Mouse (Mus musculus) cerebellum, postnatal 25 days (tissue): ENCODE data around the gene Atoh8.

Experiments
- DNase-seq, 2 experiments: peaks; one replicate each; pipeline ENCODE4 v3.0.0; 2021; ENCODE audit warnings: mixed read lengths in 2 of 2

Gene Atoh8

GRCm38 (mm10) chr6:72189061-72189863 is 46.1 kb downstream of the Atoh8 start:
- peak; percentile 35 to 53 for DNase-seq

- DNase-seq = no peak
Observed at GRCm38 (mm10) chr6:72186809-72187208, 48.6 kb downstream of the Atoh8 start.

- DNase-seq = peak; percentile 90 to 93
Observed at GRCm38 (mm10) chr6:72185893-72186490, 49.4 kb downstream of the Atoh8 start.

GRCm38 (mm10) chr6:72184576-72184975 is 50.8 kb downstream of the Atoh8 start:
- no peak for DNase-seq

- no peak for DNase-seq
Observed at GRCm38 (mm10) chr6:72179562-72180502, 55.5 kb downstream of the Atoh8 start.

- DNase-seq = no peak
Observed at GRCm38 (mm10) chr6:72179006-72179405, 56.4 kb downstream of the Atoh8 start.

- DNase-seq = no peak
Observed at GRCm38 (mm10) chr6:72177417-72177816, 58.0 kb downstream of the Atoh8 start.

GRCm38 (mm10) chr6:72176004-72176403 is 59.4 kb downstream of the Atoh8 start:
- DNase-seq = no peak

GRCm38 (mm10) chr6:72175419-72175818 is 60.0 kb downstream of the Atoh8 start:
- no peak for DNase-seq

- DNase-seq = no peak
Observed at GRCm38 (mm10) chr6:72173350-72173749, 62.0 kb downstream of the Atoh8 start.

- DNase-seq = no peak
Observed at GRCm38 (mm10) chr6:72171391-72171790, 64.0 kb downstream of the Atoh8 start.

- DNase-seq = no peak
Observed at GRCm38 (mm10) chr6:72165907-72166306, 69.5 kb downstream of the Atoh8 start.

- peak; percentile 90 to 92 for DNase-seq
Observed at GRCm38 (mm10) chr6:72164321-72165275, 70.8 kb downstream of the Atoh8 start.

GRCm38 (mm10) chr6:72162155-72162890 is 73.1 kb downstream of the Atoh8 start:
- no peak for DNase-seq

- no peak for DNase-seq
Observed at GRCm38 (mm10) chr6:72161751-72162150, 73.6 kb downstream of the Atoh8 start.

GRCm38 (mm10) chr6:72160991-72161390 is 74.4 kb downstream of the Atoh8 start:
- no peak for DNase-seq

GRCm38 (mm10) chr6:72159861-72160395 is 75.4 kb downstream of the Atoh8 start:
- no peak for DNase-seq

GRCm38 (mm10) chr6:72158966-72159764 is 76.2 kb downstream of the Atoh8 start:
- DNase-seq = no peak
